Mouse (Mus musculus): ENCODE data around the gene Cdrt4.

Cdrt4 gene

DNA sequence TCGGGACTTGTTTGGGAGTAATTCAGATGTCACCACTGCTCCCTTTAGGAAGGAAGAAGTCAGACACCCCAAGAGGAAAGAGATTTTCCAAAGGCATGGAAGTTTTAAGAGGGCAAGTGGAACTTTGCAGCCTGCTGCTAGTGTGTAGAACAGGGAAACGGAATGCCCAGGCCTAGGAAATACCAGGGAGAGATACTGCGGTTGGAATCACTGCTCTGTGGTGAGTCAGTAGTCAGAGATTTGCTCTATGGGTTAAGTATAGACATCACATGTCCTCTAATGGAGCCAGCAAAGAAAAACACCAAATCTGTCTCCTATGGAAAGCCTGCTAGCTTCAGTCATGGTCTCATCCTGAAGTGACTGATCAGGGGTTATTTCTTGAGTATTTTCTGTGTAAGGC, 10.8 kb upstream of the Cdrt4 start:
- DNase-seq (ENCODE audit: low read depth, low spot score), result no peak

DNA sequence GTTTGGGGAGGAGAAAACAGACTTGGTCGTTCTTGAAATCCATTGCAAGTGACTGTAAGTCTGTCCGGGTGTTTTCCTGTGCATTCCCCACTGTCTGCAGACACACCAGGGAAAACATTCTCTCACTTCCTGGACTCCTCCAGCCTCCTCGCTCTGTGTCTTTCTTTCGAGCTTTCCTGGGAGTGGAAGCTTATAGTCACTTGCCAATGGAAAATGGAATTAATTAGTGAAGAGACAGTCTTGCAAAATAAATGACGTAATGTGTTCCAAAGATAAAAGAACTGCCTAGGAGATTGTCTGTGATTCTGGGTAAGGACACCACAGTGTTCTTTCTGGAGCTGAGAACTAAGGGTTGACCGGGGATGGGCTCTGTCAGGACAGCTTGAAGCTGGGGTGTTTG, 7.5 kb upstream of the Cdrt4 start:
- DNase-seq (ENCODE audit: low read depth, low spot score), result no peak

DNA sequence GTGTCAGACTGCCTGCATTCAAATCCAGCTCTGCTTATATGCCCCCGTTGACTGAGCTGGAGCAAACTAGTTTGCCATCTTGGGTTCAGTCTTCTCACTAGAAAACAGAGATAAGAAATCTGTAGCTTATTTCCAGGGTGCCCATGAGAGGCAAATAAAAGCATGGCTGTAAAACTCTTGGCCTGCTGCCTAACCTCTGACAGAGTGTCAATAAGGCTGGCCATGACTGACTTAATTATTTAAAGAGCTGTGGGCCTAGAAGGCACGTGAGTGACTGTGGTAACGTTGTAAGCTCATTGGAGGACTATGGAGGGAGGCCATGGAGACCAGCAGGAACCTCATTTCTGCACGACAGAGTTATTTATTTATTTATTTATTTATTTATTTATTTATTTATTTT, 5.5 kb upstream of the Cdrt4 start:
- no peak for DNase-seq (ENCODE audit: low read depth, low spot score)

DNA sequence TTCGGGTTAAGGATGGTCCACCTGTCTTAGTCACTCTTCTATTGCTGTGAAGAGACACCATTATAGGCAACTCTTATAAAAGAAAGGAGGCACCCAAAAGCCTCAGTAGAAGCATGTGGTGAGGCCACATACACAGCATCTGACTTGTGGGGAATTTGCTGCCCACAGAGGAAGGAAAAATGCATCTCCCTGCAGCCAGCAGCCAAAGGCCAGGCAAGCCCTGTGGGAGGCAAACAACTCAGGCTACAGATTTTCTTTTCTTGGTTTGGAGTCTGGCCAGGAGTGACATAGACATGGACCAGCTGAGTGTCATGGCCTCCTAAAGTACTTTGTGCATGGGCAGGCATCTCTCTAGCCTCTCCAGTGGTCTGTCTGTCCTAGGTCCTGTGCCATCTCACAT, 1.4 kb upstream of the Cdrt4 start:
- no peak for DNase-seq (ENCODE audit: low read depth, low spot score)

DNA sequence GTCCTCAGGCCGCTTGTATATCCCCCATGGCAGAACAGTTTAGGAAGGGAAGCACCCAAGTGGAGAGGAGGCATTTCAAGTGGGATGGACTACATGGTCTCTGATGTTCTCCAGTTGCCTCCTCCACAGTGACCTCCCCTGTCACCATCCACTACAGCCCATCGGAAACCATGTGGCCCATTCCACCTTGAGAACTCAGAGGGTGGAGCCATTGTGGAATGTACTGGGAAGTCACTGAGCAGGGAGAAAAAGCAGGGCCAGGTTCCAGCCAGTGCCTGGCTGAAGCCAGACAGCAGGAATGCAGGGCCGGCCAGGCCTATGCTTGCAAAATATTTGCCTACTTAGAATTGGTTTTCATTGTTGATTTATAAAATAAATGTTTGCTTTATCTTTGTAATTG, 3.8 kb downstream of the Cdrt4 start:
- no peak for DNase-seq (ENCODE audit: low read depth, low spot score)

DNA sequence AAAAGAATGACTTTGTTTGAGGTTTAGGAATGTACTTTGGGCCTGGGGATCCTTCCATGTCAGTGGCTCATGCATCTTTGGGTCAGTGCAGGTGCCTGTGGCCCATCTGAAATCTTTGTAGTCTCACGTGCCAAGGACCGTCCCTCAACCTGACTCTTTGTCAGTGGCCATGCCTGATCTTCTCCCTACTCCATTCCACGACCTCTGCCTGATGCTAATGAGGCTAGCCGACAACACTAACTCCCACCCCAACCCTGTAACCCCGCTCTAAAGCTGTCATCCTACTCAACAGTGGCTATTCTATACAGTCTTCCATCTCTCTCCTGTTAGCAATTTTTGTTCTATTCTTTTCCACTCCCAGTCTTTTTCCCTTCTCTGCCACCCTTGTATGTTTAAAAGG, 4.2 kb downstream of the Cdrt4 start:
- no peak for DNase-seq (ENCODE audit: low read depth, low spot score)

DNA sequence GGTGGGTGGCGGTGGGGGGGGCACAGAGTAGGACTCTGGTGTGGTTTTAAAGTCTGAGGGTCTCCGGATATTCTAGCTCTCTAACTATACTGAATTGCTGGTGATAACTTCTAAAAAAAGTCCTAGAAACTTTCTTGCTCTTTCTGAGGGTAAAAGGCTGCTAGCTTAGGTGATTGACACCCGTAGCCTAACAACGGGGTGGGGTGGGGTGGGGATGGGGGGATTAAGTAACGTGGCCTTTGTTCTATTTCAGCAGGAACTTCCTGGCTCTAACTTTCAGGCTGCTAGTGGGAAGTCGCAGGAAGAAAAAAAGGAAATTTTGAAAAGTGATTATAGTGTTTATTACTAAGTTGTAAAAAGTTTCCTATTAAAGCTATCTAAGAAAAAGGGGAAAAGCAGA, 4.8 kb downstream of the Cdrt4 start:
- no peak for DNase-seq (ENCODE audit: low read depth, low spot score)

DNA sequence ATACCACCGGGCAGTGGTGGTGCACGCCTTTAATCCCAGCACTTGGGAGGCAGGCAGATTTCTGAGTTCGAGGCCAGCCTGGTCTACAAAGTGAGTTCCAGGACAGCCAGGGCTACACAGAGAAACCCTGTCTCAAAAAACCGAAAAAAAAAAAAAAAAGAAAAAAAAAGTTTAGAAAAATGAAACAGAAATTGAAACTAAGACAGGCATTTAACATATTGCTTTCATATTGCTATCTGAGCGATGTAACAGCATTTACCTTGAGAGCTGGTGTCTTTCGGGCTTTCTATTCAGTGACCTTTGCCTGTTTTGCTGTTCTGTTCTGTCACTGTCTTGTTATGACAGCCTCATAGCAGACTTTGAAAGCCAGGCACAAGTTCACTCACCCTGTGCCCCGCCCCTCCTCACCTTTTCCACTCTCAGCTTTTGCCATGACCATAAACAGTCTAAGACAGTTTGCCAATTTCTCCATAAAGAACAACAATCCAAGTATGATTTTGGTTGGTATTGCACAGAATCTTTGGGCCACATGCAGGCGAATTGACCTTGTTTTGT, 6.7 kb downstream of the Cdrt4 start:
- DNase-seq (ENCODE audit: low read depth, low spot score), result no peak

DNA sequence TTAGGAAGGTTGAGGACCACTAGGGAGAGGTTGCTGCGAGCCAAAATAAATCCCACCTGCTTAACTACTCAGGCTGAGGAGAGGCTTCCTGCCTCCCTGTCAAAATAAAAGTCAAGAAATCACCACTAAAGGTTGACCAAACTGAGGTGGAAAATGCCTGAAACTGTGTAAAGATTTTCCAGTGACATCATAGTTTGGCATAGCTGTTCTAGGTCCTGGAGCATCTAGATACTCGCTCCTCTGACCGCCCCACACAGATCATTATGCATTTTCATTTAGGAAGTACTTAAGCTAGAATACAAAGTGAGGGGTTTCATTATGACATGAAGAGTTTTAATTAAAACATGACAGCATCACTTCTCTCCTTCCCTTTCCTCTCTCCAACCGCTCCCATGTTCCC, 12.3 kb downstream of the Cdrt4 start:
- DNase-seq (ENCODE audit: low read depth, low spot score), result no peak

DNA sequence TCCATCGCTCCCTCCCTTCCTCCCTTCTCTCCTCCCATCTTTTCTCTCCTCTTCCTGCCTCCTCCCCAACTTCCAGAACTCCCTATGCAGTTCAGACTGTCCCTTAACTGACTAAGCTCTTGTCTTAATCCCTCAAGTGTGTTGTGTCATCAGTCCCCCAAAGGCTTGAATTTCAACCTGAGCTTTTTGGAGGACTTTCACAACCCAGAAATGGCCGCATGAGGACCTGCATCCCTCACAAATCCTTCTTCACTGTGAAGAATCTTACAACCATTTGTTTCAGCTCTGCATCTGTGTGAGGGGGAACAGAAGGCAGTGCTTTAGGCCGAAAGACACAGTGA, 15.4 kb downstream of the Cdrt4 start:
- DNase-seq (ENCODE audit: low read depth, low spot score), result no peak

DNA sequence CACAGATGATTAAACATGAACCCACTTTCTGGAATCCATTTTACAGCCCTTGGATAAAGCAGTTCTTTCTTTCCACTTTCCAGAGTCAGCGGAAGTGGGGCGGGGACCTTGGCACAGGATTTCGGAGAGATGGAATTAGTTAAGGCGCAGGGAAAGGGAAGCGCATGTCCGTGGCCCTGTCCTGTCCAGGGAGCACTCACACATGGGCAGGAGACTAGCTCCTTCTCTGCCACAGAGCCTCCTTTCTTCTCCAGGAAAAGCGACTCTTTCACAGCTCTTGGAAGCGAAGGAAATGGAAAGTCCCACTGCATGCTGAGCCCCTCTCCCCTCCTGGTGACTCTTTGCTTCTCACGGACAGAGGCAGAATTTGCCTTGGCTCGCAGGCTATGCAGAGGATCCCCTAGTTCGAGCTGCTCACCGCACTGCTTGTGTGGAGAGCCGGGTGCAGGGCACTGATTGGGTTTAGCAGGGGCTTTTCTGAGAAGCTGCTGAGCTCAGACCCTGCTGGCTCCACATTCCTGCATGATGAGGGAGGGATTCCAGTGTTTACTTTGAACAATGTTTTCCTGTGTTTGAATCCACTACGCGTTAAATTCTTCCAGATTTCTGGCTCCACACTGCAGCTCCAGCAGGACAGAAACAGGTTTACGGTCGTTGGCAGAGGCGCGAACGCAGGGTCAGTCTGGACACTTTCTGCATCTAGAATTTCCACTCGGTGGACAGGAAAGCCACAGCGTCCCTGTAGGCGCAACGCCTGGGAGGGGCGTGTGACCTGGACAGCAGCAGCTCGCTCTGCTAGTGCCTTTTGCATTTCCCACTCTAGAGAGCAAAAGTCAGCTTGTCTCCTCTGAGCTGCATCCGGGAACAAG, 16.0 kb downstream of the Cdrt4 start:
- peak; percentile 71 for DNase-seq (ENCODE audit: low read depth, low spot score)

DNA sequence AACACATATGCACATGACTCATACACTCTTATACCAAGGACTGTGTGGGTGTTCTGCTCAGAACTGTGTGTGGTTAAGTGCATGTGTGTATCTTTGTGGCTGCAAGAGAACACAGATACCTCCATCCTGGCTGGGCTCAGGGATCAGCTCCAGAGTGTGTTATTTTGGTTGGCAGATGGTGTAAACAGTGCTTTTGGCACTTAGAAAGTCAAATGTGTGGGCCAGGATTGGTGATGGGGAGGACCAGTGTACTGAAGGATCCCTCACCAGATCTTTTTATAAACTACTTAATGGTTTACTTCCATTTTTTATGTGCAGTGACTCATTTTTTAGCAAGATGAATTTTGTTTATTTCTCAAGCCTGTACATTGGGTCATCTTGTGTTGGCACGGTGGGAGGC, 26.2 kb downstream of the Cdrt4 start:
- DNase-seq (ENCODE audit: low read depth, low spot score), result peak; percentile 80

DNA sequence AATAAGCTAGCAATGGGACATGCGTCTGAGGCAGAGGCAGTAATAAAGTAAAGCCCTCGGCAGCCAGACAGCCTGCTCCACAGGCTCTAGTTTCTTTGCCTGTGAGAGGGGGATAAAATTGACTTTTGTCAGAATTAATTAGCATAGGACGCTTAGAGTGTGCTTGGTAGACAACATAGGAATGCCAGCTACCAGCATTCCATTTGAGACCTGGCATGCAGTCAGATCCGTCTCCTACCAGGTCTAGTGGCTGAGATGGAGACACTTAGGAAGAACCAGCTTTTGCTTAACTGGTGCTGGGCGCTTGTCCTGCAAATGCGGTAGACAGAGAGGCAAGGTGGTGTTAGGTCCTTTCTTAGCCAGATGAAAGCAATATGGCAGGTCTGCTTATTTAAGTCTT, 27.9 kb downstream of the Cdrt4 start:
- peak; percentile 47 for DNase-seq (ENCODE audit: low read depth, low spot score)

DNA sequence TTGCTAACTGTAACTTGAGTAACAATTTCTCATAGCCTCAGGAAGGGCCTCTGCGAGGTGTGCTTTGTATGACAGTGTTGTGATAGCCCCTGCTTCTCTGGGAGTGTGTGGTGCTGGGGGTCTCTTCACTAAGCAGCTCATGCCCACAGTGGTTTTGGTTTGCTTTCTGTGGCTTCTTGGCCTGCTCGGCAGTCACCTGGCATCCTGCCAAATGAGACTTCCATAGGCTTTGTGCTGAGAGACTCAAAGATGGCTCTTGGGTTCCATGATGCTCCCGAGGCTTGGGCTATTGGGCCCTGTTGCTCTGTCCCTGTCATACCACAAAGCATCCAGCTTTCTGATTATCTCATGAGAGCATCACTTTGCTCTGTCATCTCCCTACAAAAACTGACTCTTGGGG, 30.7 kb downstream of the Cdrt4 start:
- no peak for DNase-seq (ENCODE audit: low read depth, low spot score)

DNA sequence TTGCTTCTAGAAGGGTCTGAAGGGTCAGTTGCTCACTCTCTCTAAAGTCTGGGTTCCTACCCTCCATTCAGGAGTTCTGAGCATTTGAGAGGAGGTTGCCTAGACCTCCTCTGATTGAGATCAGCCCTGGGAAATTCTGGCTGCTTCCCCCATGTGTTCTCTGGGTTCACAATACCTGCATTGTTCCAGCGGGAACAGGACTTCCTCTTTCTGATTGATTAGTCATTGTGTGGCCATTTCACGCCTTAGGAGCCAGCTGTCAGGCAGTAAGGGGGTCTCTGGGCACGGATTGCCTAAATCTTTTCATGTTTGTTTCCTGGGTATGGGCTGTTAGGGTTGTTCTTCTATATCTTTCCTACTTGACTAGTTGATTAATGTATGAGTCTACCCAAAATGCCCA, 32.8 kb downstream of the Cdrt4 start:
- DNase-seq (ENCODE audit: low read depth, low spot score), result peak; percentile 64

DNA sequence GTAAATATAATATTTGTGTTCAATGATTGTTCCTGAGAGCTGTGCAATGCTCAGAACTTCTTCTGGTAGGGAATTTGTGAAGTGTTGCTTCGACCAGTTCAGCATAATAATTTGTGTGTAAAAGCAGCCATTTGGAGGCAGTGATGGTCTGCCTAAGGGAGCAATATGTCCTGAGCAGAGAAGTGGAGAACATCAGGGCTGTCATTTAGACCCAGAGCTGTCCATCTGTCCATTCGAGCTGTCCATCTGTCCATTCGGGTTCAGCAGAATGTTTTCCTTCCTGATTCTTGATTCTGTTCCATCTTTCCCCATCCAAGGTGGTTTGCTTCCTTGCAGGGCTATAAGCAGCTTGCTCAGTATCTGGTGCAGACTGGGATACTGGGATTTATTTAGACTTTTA, 33.4 kb downstream of the Cdrt4 start:
- DNase-seq (ENCODE audit: low read depth, low spot score), result peak; percentile 76

DNA sequence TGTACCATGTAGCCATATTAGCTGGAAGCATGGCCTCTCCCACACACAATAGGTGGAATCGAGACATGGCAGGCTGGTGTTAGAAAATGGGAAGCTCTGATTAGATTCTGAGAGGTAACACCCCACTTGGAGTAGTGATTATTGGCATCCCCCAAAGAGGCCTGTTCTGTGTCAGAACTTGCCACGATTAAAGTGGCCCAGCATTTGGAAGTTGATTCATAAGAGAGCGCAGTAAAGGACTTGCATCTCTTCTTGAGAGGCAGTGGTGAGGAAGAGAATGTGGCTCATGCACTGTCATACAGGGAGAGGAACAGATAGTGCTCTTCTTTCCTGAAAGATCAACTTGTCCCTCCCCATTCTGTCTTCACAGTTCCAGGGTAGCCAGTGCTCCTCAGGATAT, 34.1 kb downstream of the Cdrt4 start:
- no peak for DNase-seq (ENCODE audit: low read depth, low spot score)

DNA sequence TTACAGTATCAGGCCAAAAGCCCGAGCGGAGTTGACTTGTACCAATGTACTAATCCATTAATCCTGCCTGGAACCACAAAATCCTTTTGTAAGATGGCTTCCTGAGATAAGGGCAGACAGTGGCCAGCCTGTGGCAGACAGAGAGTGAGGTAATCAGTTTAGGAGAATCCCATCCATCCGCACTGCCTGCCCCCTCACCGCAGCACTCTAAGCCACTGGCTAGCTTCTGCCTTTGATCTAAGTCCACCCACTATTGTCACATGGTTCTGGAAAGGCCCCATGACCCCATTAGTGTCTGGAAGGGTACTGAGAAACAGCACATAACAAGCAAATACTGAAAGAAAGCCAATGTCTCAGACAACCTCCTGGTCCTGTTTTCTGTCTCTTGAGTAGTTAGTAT, 35.6 kb downstream of the Cdrt4 start:
- no peak for DNase-seq (ENCODE audit: low read depth, low spot score)

DNA sequence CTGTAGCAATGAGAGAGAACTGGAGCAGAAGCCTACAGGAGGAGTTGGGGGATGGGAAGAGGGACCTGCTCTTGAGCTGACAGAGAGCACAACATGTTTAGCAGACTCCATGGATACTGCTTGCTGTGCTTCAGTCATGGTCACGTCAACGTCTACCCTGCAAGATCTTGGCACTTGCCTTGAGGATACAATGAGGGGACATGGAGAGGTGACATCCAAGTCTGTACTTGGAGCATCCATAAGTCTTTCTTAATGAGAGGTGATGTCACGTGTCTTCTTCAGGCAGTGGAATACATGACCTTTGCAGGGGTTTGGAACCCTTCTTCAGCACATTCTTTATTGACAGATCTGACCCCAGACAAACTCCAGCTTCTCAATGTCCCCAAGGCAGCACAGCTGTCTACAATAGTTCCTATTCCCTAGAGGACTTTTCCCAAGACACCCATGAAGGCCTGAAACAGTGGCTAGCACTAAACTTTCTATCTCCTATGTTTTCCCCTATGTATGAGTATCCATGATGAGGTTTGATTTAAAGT, 39.2 kb downstream of the Cdrt4 start:
- DNase-seq (ENCODE audit: low read depth, low spot score), result no peak

DNA sequence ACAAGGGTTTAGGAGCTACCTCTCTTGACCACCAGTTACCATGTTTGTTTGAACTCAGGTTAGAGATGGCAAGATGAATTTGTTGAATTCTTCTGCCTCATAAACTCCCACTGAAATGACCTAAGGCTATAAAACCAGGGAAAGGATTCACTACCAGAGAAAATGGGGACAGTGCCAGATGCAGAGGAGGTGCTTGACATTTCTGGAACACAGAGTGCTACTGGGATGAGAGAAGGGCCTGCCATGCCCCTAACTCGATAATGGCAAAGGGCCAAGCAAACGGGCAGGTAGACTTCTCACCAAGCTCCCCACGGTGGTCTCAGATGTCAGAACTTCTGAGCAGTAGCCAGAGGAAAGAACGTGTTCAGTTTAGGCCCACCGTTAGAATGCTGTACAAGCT, 39.8 kb downstream of the Cdrt4 start:
- no peak for DNase-seq (ENCODE audit: low read depth, low spot score)

DNA sequence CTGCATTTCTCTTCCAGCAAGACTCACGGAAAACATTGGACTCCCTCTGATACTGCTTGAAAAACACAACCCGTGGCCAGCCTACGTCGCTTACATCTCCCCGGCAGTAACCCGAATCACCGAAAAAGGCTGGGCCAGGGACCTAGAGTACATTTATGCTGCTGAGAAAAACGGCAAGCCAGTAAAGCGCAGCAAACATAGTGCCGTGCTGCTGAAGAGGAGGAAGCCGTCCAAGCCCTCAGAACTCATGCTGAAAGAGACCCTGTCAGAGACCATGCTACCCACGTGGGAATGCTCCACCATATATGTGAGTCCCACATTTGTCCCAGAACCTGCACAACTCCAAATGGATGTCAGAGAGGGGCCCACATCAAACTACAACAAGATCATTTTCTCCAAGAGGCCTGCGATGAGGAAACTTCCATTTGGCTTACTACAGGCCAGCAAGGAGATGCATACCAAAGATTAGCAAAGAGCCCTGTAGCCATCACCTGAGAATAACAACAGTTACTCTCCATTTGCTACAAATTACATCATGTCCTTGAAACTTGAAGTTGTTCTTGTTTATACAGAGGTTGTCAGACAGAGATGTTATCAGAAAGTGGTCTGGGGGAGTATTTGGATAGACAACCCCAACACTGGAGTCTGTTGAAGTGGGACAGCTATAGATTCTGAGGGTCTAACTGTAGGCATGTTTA, 41.7 kb downstream of the Cdrt4 start:
- no peak for DNase-seq (ENCODE audit: low read depth, low spot score)

DNA sequence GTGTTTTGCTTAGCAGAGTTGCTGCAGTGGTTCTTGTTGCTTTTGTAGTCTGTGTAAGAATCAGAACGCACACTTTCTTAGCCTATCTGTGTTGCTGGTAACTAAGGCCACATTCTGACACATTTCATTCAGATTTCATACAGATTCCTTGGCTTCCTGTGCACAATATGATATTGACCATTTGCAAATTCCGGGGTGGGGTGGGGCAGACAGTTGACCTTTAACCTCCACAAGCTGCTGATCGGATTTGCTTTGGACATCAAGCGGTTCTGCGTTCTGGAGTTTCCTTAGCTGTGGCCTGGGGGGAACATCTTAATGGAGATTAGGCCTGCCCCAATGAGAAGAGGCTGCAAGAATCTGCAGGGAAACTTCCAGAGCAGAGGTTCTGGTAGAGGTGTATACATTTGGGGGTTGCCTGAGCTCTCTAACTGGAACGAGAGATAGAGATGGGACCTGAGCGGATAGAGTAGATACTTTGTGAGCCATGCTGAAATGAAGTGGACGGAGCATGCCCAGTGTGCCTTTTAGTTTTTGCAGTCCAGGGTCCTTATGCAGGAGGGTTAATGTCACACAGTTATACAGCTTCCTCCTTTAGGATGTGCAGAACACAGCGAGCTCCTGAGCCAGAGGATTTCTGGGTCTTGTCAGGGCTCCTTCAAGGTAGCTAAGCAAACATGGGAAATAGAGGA, 44.2 kb downstream of the Cdrt4 start:
- no peak for DNase-seq (ENCODE audit: low read depth, low spot score)
